Mouse (Mus musculus): ENCODE data around the gene Parp2. TPM values are rescaled to one million over a fixed set of nuclear protein-coding genes. Genes with fewer than 3 reads are reported as not detected.

Parp2 gene
- polyA plus RNA-seq (2014; fragmentation: Illumina TruSeq; extraction: RNeasy Lipid Tissue Mini Kit (QIAGEN cat#74804); ENCODE audit: low read depth, low replicate concordance) = 27.9 TPM

DNA sequence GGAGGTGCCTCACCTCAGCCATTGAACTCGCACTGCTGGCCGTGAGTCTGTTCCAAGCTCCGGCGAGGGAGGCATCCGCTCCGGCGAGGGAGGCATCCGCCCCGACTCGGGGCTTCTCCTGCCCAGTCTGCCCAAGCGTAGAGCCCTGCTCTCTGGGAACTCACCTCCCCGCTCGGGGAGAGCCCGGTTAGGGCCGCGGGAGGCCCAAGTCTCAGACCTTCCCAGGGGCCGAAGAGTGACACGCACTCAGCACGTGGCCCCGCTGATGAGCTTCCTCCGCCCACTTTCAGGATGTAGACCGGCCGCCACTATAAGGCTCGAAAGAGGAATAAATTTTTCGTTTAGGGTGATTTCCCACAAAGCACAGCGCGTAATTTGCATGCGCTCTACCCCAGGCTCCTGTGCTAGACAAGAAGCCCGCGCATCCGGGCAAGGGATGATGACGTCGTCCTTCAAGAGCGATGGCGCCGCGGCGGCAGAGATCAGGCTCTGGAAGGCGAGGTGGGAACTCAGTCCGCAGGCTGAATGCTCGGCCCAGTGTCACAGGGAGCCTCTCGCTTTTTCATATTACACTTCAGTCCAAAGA lies at the start of gene Parp2, which contains the start of gene Ccnb1ip1:
Gene Parp2 (plus strand): TSS at position 355 of the 586 bp plus-strand sequence.
Gene Ccnb1ip1 (minus strand): TSS at position 246 of the 586 bp plus-strand sequence.

DNA sequence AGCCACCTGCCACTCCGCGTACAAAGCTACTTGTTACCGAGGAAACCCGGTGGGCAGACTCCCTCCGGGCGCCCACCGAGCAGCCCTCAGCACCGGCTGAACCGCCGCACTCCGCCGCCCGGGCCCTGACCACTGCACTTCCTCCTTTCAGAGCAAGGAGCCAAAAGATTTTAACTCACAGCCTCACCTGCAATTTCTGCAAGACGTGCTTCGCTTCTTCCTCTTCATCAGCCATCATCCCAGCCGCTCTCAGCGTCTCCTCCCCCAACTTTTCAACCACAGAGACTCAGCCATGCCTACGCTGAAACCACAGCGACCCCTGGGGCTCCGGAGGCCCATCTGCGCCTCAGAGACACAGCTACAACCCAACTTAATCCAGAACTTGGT lies 22.4 kb upstream of the Parp2 start, which contains the start of gene Ttc5:
Gene Ttc5 (minus strand): TSS at position 269 of the 387 bp plus-strand sequence.

GRCm38 (mm10) chr14:50869889-50870804 lies 62.5 kb downstream of the Parp2 start, which contains the start of gene Tep1:
Gene Tep1, minus strand, starts transcription at chr14:50870560.

Other genes starting within 250 kb of the Parp2 start
- not detected for gene Olfr744, start 193.0 kb upstream of the Parp2 start, polyA plus RNA-seq (2014; fragmentation: Illumina TruSeq; extraction: RNeasy Lipid Tissue Mini Kit (QIAGEN cat#74804); ENCODE audit: low read depth, low replicate concordance)
- not detected for gene Olfr745, start 168.5 kb upstream of the Parp2 start, polyA plus RNA-seq (2014; fragmentation: Illumina TruSeq; extraction: RNeasy Lipid Tissue Mini Kit (QIAGEN cat#74804); ENCODE audit: low read depth, low replicate concordance)
- not detected for gene Olfr746, start 160.8 kb upstream of the Parp2 start, polyA plus RNA-seq (2014; fragmentation: Illumina TruSeq; extraction: RNeasy Lipid Tissue Mini Kit (QIAGEN cat#74804); ENCODE audit: low read depth, low replicate concordance)
- not detected for gene Olfr747, start 114.6 kb upstream of the Parp2 start, polyA plus RNA-seq (2014; fragmentation: Illumina TruSeq; extraction: RNeasy Lipid Tissue Mini Kit (QIAGEN cat#74804); ENCODE audit: low read depth, low replicate concordance)
- not detected for gene Olfr748, start 100.5 kb upstream of the Parp2 start, polyA plus RNA-seq (2014; fragmentation: Illumina TruSeq; extraction: RNeasy Lipid Tissue Mini Kit (QIAGEN cat#74804); ENCODE audit: low read depth, low replicate concordance)
- gene Olfr749, start 62.7 kb upstream of the Parp2 start, polyA plus RNA-seq (2014; fragmentation: Illumina TruSeq; extraction: RNeasy Lipid Tissue Mini Kit (QIAGEN cat#74804); ENCODE audit: low read depth, low replicate concordance) = not detected
- gene Ttc5, start 22.3 kb upstream of the Parp2 start, polyA plus RNA-seq (2014; fragmentation: Illumina TruSeq; extraction: RNeasy Lipid Tissue Mini Kit (QIAGEN cat#74804); ENCODE audit: low read depth, low replicate concordance) = 14.7 TPM
- gene Ccnb1ip1, start 109 bp upstream of the Parp2 start, polyA plus RNA-seq (2014; fragmentation: Illumina TruSeq; extraction: RNeasy Lipid Tissue Mini Kit (QIAGEN cat#74804); ENCODE audit: low read depth, low replicate concordance) = not detected
- gene Tep1, start 62.7 kb downstream of the Parp2 start, polyA plus RNA-seq (2014; fragmentation: Illumina TruSeq; extraction: RNeasy Lipid Tissue Mini Kit (QIAGEN cat#74804); ENCODE audit: low read depth, low replicate concordance) = 11.9 TPM
- gene Klhl33, start 89.7 kb downstream of the Parp2 start, polyA plus RNA-seq (2014; fragmentation: Illumina TruSeq; extraction: RNeasy Lipid Tissue Mini Kit (QIAGEN cat#74804); ENCODE audit: low read depth, low replicate concordance) = 25.9 TPM
- gene Osgep, start 117.1 kb downstream of the Parp2 start, polyA plus RNA-seq (2014; fragmentation: Illumina TruSeq; extraction: RNeasy Lipid Tissue Mini Kit (QIAGEN cat#74804); ENCODE audit: low read depth, low replicate concordance) = 91.8 TPM
- 31.2 TPM for gene Apex1, start 117.1 kb downstream of the Parp2 start, polyA plus RNA-seq (2014; fragmentation: Illumina TruSeq; extraction: RNeasy Lipid Tissue Mini Kit (QIAGEN cat#74804); ENCODE audit: low read depth, low replicate concordance)
- 27.1 TPM for gene Pip4p1, start 123.0 kb downstream of the Parp2 start, polyA plus RNA-seq (2014; fragmentation: Illumina TruSeq; extraction: RNeasy Lipid Tissue Mini Kit (QIAGEN cat#74804); ENCODE audit: low read depth, low replicate concordance)
- gene Pnp, start 123.2 kb downstream of the Parp2 start, polyA plus RNA-seq (2014; fragmentation: Illumina TruSeq; extraction: RNeasy Lipid Tissue Mini Kit (QIAGEN cat#74804); ENCODE audit: low read depth, low replicate concordance) = 19.7 TPM
- 15.3 TPM for gene Gm49342, start 136.7 kb downstream of the Parp2 start, polyA plus RNA-seq (2014; fragmentation: Illumina TruSeq; extraction: RNeasy Lipid Tissue Mini Kit (QIAGEN cat#74804); ENCODE audit: low read depth, low replicate concordance)
- gene Pnp2, start 148.2 kb downstream of the Parp2 start, polyA plus RNA-seq (2014; fragmentation: Illumina TruSeq; extraction: RNeasy Lipid Tissue Mini Kit (QIAGEN cat#74804); ENCODE audit: low read depth, low replicate concordance) = 0.60 TPM
- gene Rnase10, start 199.9 kb downstream of the Parp2 start, polyA plus RNA-seq (2014; fragmentation: Illumina TruSeq; extraction: RNeasy Lipid Tissue Mini Kit (QIAGEN cat#74804); ENCODE audit: low read depth, low replicate concordance) = 0.73 TPM
- not detected for gene Rnase9, start 234.0 kb downstream of the Parp2 start, polyA plus RNA-seq (2014; fragmentation: Illumina TruSeq; extraction: RNeasy Lipid Tissue Mini Kit (QIAGEN cat#74804); ENCODE audit: low read depth, low replicate concordance)
- not detected for gene Rnase11, start 242.3 kb downstream of the Parp2 start, polyA plus RNA-seq (2014; fragmentation: Illumina TruSeq; extraction: RNeasy Lipid Tissue Mini Kit (QIAGEN cat#74804); ENCODE audit: low read depth, low replicate concordance)
- not detected for gene Rnase12, start 249.8 kb downstream of the Parp2 start, polyA plus RNA-seq (2014; fragmentation: Illumina TruSeq; extraction: RNeasy Lipid Tissue Mini Kit (QIAGEN cat#74804); ENCODE audit: low read depth, low replicate concordance)